Mouse (Mus musculus): Measurements from ENCODE around the gene Carns1. TPM values are rescaled to one million over a fixed set of nuclear protein-coding genes. Genes with fewer than 3 reads are reported as not detected.

The Carns1 gene
- polyA plus RNA-seq, 1 experiment = 21.4 TPM

DNA sequence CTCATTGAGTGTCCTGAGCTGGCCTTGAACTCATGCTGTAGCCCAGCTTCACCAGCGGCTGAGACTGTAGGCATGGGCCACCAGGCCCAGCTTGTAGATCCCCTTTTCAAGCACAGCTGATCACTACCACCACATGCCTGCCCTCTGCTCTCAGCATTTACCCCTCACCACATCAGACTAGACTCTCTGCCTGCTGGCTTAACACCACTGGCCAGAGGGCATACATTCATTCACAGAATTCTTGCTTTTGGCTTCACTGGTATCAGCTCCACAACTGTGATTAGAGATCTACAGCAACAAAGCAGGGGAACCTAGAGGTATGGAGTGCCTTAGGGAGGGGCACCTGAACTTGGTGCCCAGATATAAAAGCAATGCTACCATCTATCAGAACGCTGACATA, 54.8 kb downstream of the Carns1 start:
- H3K27ac ChIP-seq (ENCODE audit: insufficient read depth, low read length) = no peak overlapping the region
- H3K4me3 ChIP-seq (ENCODE audit: insufficient read depth, low read length) = no peak overlapping the region
- peaks cover 5% of the 10 kb centered on the region for H3K4me1 ChIP-seq (ENCODE audit: control insufficient read depth, insufficient read depth, low read length)
- no peak for TF ChIP-seq POLR2A (IDR thresholded peaks at IDR 0.05; ENCODE audit: extremely low read depth, insufficient read depth, low read length)
- TF ChIP-seq CTCF (IDR thresholded peaks at IDR 0.05; ENCODE audit: extremely low read depth, insufficient read depth, low read length) = no peak

DNA sequence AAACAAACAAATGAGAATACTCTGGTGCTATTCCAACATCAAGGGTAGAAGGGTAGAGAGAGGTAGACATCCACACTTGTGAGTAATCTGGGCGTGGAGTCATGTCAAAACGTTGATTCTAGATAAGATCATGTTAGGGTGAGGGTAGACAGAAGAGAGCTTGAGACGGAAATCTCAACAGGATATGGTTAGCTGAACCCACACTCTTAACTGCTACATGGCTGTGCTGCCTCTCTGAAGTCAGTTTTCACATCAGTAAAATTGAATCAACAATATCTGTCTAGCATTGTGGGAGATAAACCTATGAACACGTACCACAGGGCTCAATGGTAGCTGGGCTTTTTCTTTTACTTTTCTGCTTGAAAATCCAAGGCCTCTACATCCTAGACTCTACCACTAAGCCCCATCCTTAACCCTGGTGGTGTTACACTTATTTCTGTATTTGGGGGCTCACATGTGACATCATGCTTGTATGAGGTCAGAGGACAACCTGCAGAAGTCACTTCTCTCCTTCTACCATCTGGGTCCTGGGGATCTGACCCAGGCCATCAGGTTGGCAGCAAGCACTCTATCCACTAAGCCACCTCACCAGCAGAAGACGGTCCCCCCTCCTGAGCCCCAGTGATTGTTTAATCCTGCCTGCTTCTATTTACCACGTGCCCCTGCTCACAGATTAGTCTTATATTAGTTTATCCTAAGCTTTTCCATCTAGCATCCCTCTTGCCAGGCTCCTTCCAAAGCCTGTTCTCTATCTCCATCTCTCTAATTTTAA, 55.4 kb downstream of the Carns1 start:
- H3K27ac ChIP-seq (ENCODE audit: insufficient read depth, low read length) = no peak overlapping the region
- no peak overlapping the region for H3K4me3 ChIP-seq (ENCODE audit: insufficient read depth, low read length)
- TF ChIP-seq CTCF (IDR thresholded peaks at IDR 0.05; ENCODE audit: extremely low read depth, insufficient read depth, low read length) (no peak), POLR2A (IDR thresholded peaks at IDR 0.05; ENCODE audit: extremely low read depth, insufficient read depth, low read length) (no peak)
- peaks cover 5% of the 10 kb centered on the region for H3K4me1 ChIP-seq (ENCODE audit: control insufficient read depth, insufficient read depth, low read length)

DNA sequence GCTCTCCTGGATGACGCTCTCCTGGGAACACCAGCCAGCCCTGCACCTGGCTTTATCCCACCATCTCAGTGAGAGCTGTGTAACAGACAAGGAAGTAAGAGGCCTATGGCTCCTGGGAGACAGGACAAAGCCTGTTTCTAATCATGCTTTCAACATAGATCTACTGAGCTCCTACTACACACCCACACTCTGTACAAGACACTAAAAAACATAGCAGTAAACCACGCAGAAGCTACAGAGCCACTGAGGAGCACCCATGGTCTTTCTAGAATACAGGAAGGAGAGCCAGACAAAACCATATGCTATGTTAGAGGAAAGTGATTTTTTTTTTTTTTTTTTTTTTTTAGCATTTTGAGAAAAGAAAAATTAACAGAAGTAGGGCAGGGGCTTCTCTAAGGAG, 56.9 kb downstream of the Carns1 start:
- TF ChIP-seq POLR2A (IDR thresholded peaks at IDR 0.05; ENCODE audit: extremely low read depth, insufficient read depth, low read length) (no peak), CTCF (IDR thresholded peaks at IDR 0.05; ENCODE audit: extremely low read depth, insufficient read depth, low read length) (no peak)
- no peak overlapping the region for H3K27ac ChIP-seq (ENCODE audit: insufficient read depth, low read length)
- no peak overlapping the region for H3K4me3 ChIP-seq (ENCODE audit: insufficient read depth, low read length)
- H3K4me1 ChIP-seq (ENCODE audit: control insufficient read depth, insufficient read depth, low read length) = peaks cover 5% of the 10 kb centered on the region

DNA sequence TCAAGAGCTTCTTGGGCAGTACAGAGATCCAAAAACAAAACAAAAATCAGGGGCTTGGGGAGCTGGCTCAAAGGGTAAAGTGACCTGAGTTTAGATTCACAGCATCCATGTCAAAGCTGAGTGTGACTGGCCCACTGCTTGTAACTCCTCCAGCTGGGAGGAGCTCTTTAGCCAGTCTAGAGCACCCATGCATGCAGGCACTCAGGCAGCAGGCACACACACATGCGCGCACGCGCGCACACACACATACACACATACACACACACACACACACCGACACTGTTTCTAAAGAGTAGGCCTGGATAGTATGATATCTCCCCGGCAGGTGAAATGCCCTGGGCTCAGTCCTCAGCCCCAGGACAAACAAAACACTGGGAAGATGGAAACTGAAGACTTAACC, 58.3 kb downstream of the Carns1 start:
- no peak overlapping the region for H3K4me3 ChIP-seq (ENCODE audit: insufficient read depth, low read length)
- H3K27ac ChIP-seq (ENCODE audit: insufficient read depth, low read length) = no peak overlapping the region
- peaks cover 7% of the 10 kb centered on the region for H3K4me1 ChIP-seq (ENCODE audit: control insufficient read depth, insufficient read depth, low read length)
- TF ChIP-seq POLR2A (IDR thresholded peaks at IDR 0.05; ENCODE audit: extremely low read depth, insufficient read depth, low read length) = no peak
- TF ChIP-seq CTCF (IDR thresholded peaks at IDR 0.05; ENCODE audit: extremely low read depth, insufficient read depth, low read length) = no peak

DNA sequence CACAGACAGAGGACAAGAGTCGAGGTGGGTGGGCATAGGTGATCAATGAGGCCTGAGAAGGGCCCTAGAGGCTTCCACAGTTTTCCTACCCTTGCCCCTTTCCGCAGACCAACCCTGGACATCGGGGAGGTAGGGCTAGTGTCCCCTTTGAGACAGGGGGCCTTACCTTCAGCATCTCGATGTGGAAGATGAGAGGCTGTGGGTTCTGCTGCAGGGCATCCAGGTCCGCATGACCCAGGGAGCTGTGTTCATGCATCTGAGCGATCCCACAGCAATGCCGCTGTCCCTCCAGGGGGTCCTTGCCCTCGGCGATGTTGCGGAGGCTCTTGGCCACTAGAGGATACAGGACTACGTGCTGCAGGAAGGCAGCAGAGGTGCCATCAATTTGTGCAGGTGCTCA, 59.5 kb downstream of the Carns1 start:
- TF ChIP-seq CTCF (IDR thresholded peaks at IDR 0.05; ENCODE audit: extremely low read depth, insufficient read depth, low read length) = no peak
- TF ChIP-seq POLR2A (IDR thresholded peaks at IDR 0.05; ENCODE audit: extremely low read depth, insufficient read depth, low read length) = no peak
- H3K4me3 ChIP-seq (ENCODE audit: insufficient read depth, low read length) = no peak overlapping the region
- H3K4me1 ChIP-seq (ENCODE audit: control insufficient read depth, insufficient read depth, low read length) = peaks cover 7% of the 10 kb centered on the region
- H3K27ac ChIP-seq (ENCODE audit: insufficient read depth, low read length) = no peak overlapping the region

DNA sequence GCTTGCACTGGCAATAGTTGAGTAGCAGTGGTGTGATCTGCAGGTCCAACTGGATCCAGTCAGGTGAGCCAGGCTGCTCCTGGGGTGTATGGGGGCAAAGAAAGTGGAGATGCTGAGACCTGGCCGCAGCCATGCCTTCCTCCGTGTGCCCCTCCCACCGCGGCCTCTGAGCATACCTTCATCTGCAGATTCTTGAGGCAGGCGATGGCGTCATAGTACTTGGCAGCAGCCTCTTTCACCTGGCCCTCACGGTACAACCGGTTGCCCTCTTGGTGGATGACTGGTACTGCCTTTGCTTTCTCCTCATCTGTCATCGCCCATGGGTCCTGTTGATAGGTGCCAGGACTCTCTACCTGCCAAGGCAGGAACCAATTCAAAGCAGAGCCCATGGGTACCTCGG, 60.1 kb downstream of the Carns1 start:
- Histone ChIP-seq H3K4me1 (ENCODE audit: control insufficient read depth, insufficient read depth, low read length) (peaks cover 3% of the 10 kb centered on the region; the same call in 1 of the 2 replicates), H3K27ac (ENCODE audit: insufficient read depth, low read length) (no peak overlapping the region), H3K4me3 (ENCODE audit: insufficient read depth, low read length) (no peak overlapping the region)
- no peak for TF ChIP-seq POLR2A (IDR thresholded peaks at IDR 0.05; ENCODE audit: extremely low read depth, insufficient read depth, low read length)
- TF ChIP-seq CTCF (IDR thresholded peaks at IDR 0.05; ENCODE audit: extremely low read depth, insufficient read depth, low read length) = no peak

DNA sequence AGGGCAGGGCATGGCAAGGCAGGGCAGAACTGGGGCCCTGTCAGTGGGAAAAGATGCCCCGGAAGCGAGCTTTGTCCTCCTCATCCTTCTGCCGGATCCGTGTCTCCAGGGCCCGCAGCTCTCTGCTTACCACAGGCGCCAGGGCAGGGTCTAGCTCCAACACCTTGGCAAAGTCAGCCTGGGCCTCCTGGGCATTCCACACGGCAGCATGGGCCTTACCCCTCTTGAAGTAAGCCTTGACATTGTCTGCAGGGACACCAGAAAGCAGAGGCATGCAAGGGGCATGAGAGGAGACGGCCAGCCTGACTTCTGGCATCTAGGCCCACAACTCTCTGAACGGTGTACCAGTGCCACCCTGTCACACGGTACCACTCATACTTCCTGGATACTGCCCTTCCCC, 60.7 kb downstream of the Carns1 start:
- peaks cover 3% of the 10 kb centered on the region; the same call in 1 of the 2 replicates for H3K4me1 ChIP-seq (ENCODE audit: control insufficient read depth, insufficient read depth, low read length)
- no peak overlapping the region for H3K4me3 ChIP-seq (ENCODE audit: insufficient read depth, low read length)
- H3K27ac ChIP-seq (ENCODE audit: insufficient read depth, low read length) = no peak overlapping the region
- no peak for TF ChIP-seq POLR2A (IDR thresholded peaks at IDR 0.05; ENCODE audit: extremely low read depth, insufficient read depth, low read length)
- no peak for TF ChIP-seq CTCF (IDR thresholded peaks at IDR 0.05; ENCODE audit: extremely low read depth, insufficient read depth, low read length)

Other genes starting within 250 kb of the Carns1 start
- 6.9 and 8.1 TPM in 2 replicates for gene Aldh3b1, start 245.7 kb downstream of the Carns1 start, polyA plus RNA-seq (2012; rRNA removed)
- 33.5 and 36.5 TPM in 2 replicates for gene Unc93b1, start 240.3 kb downstream of the Carns1 start, polyA plus RNA-seq (2012; rRNA removed)
- not detected in 2 replicates for gene Aldh3b3, start 216.8 kb downstream of the Carns1 start, polyA plus RNA-seq (2012; rRNA removed)
- gene Aldh3b2, start 203.2 kb downstream of the Carns1 start, polyA plus RNA-seq (2012; rRNA removed) = 2.1 and 2.4 TPM in 2 replicates
- gene Acy3, start 188.9 kb downstream of the Carns1 start, polyA plus RNA-seq (2012; rRNA removed) = 4.1 and 4.6 TPM in 2 replicates
- not detected in 2 replicates for gene Tbx10, start 182.7 kb downstream of the Carns1 start, polyA plus RNA-seq (2012; rRNA removed)
- gene Nudt8, start 174.9 kb downstream of the Carns1 start, polyA plus RNA-seq (2012; rRNA removed) = 4.7 and 7.6 TPM in 2 replicates
- 3.1 and 3.2 TPM in 2 replicates for gene Gm49405, start 174.9 kb downstream of the Carns1 start, polyA plus RNA-seq (2012; rRNA removed)
- gene Doc2g, start 172.2 kb downstream of the Carns1 start, polyA plus RNA-seq (2012; rRNA removed) = 9.4 and 11.7 TPM in 2 replicates
- 260 and 262 TPM in 2 replicates for gene Ndufv1, start 162.7 kb downstream of the Carns1 start, polyA plus RNA-seq (2012; rRNA removed)
- 511 and 557 TPM in 2 replicates for gene Gstp1, start 137.5 kb downstream of the Carns1 start, polyA plus RNA-seq (2012; rRNA removed)
- gene Gstp2, start 129.5 kb downstream of the Carns1 start, polyA plus RNA-seq (2012; rRNA removed) = 11.7 and 12.9 TPM in 2 replicates
- not detected in 2 replicates for gene Gstp3, start 115.9 kb downstream of the Carns1 start, polyA plus RNA-seq (2012; rRNA removed)
- gene Cabp2, start 93.9 kb downstream of the Carns1 start, polyA plus RNA-seq (2012; rRNA removed) = not detected in 2 replicates
- 44.3 and 47.3 TPM in 2 replicates for gene Cdk2ap2, start 78.3 kb downstream of the Carns1 start, polyA plus RNA-seq (2012; rRNA removed)
- 293 and 340 TPM in 2 replicates for gene Pitpnm1, start 75.5 kb downstream of the Carns1 start, polyA plus RNA-seq (2012; rRNA removed)
- 167 and 180 TPM in 2 replicates for gene Aip, start 49.6 kb downstream of the Carns1 start, polyA plus RNA-seq (2012; rRNA removed)
- 0.04 TPM in 2 replicates for gene Gpr152, start 35.7 kb downstream of the Carns1 start, polyA plus RNA-seq (2012; rRNA removed)
- 0.08 and 0.17 TPM in 2 replicates for gene Cabp4, start 31.4 kb downstream of the Carns1 start, polyA plus RNA-seq (2012; rRNA removed)
- 207 and 236 TPM in 2 replicates for gene Coro1b, start 26.9 kb downstream of the Carns1 start, polyA plus RNA-seq (2012; rRNA removed)
- 1.3 and 1.6 TPM in 2 replicates for gene Ptprcap, start 21.9 kb downstream of the Carns1 start, polyA plus RNA-seq (2012; rRNA removed)
- gene Rps6kb2, start 12.1 kb downstream of the Carns1 start, polyA plus RNA-seq (2012; rRNA removed) = 79.5 and 91.7 TPM in 2 replicates
- 2.2 and 2.4 TPM in 2 replicates for gene Tbc1d10c, start 15.8 kb upstream of the Carns1 start, polyA plus RNA-seq (2012; rRNA removed)
- gene Ppp1ca, start 16.6 kb upstream of the Carns1 start, polyA plus RNA-seq (2012; rRNA removed) = 385 and 421 TPM in 2 replicates
- 17.3 and 18.4 TPM in 2 replicates for gene Rad9a, start 26.2 kb upstream of the Carns1 start, polyA plus RNA-seq (2012; rRNA removed)
- gene Clcf1, start 38.8 kb upstream of the Carns1 start, polyA plus RNA-seq (2012; rRNA removed) = 2.4 and 2.8 TPM in 2 replicates
- gene AC109138.7, start 38.9 kb upstream of the Carns1 start, polyA plus RNA-seq (2012; rRNA removed) = not detected in 2 replicates
- gene Pold4, start 56.4 kb upstream of the Carns1 start, polyA plus RNA-seq (2012; rRNA removed) = 38.9 and 39.7 TPM in 2 replicates
- gene Ssh3, start 93.7 kb upstream of the Carns1 start, polyA plus RNA-seq (2012; rRNA removed) = 148 and 177 TPM in 2 replicates
- gene Ankrd13d, start 107.7 kb upstream of the Carns1 start, polyA plus RNA-seq (2012; rRNA removed) = 76.1 and 85.9 TPM in 2 replicates
- 220 and 239 TPM in 2 replicates for gene Grk2, start 130.7 kb upstream of the Carns1 start, polyA plus RNA-seq (2012; rRNA removed)
- 66.1 and 66.2 TPM in 2 replicates for gene Kdm2a, start 222.8 kb upstream of the Carns1 start, polyA plus RNA-seq (2012; rRNA removed)